Mouse (Mus musculus) Muller cell, postnatal 12 days (primary cell): ENCODE data around the gene Pigk.
A peak's percentile ranks its signal among the peaks of the same experiment; 100 is the strongest.

Experiments
- DNase-seq: peaks from one replicate; pipeline ENCODE4 v3.0.0-alpha.2; 2015; ENCODE audit errors: inconsistent ontology term

Gene Pigk

GRCm38 (mm10) chr3:152728238-152728637 is 14.3 kb downstream of the Pigk start:
- no peak for DNase-seq

DNA sequence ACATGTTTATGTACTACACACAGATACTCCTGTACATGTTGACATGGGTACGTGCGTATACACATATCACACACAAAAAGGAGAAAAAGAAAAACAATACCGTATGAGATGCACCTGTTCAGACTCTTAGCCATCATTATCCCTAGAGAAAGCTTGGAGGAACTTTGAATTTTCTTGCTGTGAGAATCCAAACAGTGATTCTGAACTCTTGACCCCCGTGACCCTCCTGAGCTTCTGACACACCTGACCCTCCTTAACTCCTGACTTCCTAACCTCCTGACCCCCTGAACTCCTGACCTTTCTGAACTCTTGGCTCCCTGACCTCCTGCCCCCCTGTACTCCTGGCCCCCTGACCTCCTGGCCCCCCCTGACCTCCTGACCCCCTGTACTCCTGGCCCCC is 19.1 kb downstream of the Pigk start:
- DNase-seq: no peak

DNA sequence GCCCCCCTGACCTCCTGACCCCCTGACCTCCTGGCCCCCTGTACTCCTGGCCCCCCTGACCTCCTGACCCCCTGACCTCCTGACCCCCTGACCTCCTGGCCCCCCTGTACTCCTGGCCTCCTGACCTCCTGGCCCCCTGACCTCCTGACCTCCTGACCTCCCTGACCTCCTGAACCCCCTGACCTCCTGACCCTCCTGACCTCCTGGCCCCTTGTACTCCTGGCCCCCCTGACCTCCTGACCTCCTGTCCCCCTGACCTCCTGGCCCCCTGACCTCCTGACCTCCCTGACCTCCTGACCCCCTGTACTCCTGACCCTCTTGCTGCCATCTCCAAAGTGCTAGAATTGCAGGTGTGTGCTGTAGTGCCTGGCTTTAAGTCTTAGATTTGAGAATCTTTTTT is 19.6 kb downstream of the Pigk start:
- DNase-seq: no peak

DNA sequence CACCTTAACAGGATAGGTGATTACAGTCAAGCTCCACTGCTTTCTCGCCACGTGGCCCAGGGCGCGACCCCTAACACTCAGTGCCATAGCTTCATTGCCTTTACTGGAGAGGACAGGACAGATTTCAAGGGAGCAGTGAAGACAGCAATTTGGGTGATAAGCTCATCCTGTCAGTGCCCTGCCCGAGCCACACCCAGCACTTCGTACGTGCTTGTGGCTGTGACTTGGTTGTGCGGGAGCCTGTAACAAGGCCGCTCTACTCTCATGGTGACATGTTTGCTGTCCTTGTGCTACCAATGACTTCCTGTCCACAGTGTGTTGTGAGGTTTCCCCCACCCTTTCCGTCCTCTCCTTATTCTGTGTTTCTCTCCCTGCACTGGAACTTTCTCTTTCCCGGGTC is 20.2 kb downstream of the Pigk start:
- no peak for DNase-seq

DNA sequence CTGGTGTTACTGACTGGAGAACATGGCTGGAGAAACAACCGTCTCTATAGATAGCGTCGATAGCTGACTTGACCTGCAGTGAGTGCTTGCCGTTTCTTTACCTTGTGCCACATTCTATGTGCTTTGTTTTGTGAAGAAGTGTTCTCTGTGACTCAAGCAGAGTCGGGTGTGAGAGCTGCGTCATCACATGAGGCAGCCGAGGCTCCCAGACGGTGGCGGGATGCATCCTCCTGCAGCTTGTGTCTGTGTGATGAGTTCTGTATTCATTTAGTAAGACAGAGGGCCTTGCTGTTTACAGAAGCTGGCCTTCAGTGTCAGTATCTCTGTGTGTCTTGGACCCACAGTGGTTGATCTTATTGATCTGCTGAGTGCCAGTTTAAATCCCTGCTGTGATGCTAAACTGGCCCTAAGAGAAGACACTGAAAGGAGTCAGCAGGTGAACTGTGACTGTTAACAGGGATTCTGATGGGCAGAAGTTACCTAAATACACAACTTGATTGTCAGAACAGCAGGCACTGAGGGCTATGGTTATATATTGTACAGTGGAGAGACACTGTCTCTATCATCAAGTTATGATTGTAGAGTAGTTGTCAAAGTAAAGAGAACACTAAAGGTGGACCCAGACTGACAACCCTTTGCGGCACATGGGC is 21.8 kb downstream of the Pigk start:
- no peak for DNase-seq

DNA sequence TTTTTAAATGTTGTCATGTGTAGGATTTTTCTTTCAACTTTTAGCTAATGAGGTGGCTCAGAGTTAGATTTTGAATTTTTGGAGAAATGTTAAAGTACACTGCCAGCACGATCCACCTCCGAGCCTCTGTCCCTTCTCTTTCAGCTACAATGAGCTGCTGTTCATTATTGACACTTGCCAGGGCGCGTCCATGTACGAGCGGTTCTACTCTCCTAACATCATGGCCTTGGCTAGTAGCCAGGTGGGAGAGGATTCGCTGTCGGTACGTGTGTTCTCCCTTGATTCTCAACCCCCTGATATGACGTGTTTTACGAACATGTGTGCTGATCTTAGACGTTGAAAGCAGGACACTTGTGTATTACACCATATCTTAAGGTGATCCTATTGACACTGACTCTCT is 30.4 kb downstream of the Pigk start:
- no peak for DNase-seq

- DNase-seq: no peak
These were observed 31.7 kb downstream of the Pigk start for GRCm38 (mm10) chr3:152745611-152746010.

DNA sequence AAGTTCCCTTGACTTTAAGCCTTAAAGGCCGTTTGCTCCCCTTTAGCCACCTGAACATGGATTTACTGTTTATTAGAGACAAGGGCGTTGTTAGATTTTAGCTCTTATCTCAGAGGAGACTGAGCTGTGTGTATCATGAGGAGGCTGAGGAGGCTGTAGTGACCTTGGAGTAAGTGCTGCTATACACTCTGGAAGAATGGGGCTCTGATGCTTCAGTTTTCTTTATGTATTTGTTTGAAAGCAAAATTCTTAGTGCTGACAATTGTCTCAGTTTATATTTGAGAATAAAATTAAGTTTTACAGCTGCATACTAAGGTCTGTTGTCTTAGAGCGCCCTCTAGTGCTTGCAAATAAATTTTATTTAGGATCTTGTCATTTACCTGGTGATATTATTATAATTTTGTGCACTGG is 35.6 kb downstream of the Pigk start:
- peak; percentile 64 for DNase-seq

- no peak for DNase-seq
These were observed 36.0 kb downstream of the Pigk start for GRCm38 (mm10) chr3:152749881-152750280.

DNA sequence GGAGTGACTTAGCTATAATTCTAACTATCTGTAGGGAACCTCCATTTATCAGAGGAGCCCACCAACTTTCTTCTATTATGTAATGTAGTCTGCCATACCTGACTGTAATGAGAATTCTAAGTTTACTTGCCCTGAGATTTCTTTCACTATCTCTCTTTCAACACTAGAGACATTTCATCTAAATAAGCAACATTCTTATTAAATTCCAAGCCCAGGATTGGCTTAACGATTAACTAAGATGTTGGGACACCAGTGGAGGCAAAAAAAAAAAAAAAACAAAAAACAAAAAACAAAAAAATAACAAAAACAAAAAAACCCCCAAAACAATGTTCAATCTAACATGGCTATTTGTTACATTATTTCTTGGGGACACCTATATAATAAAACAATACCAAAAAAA is 39.0 kb downstream of the Pigk start:
- no peak for DNase-seq

DNA sequence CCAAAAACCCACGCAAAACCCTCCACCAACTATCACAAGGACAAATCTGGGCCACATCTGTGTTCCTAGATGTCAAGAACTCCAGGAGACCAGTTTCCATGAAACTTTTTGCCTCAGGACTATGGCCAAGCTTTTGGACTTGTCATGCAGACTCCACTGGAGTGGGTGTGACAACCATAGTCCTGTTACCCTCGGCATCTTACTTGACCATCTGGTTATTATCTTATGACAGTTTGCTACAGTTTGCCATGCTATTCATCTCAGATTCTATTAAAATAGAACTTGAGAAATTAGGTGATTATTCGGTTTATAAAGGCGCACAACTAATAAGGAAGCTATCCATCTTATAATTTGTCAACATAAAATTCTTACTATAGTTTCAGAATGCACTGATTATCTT is 39.4 kb downstream of the Pigk start:
- no peak for DNase-seq

DNA sequence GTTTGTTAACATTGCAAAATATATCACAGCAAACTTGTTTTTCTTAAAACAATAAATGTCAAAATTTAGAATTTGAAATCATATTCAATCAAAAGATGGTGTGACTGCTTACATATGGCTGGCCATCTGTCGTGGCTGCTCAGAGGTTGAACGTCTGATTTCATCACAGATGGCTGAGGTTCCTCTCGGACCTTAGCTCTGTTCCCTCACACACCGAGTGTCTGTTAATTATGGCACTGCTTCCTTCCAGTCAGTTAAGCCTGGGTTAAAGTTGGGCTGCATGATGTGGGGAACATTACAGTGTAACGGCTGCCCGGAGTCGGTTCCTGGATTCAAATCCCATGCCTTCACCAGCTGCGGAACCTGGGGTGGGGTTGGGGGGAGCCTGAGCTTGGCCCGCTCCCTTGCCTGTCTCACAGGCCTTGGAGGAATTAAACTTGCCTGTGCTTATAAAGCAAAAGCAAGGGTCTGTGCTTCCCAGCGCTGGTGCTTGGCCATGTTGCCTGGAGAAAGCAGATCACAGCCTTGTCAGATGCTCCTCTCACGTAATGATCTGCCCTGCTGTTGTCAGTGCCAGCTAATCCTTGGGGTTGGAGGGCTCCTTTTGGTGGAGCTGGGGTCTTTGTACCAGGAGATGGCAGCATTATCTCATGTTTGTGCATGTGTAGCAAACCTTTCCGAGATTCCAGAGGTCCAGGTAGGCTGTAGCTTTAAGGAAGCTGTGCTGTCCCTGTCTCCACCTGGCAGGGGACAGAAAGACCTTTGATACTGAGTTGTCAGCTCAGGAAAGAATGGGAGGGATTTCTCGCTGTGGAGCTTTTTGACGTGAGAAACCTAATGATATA is 40.2 kb downstream of the Pigk start:
- no peak for DNase-seq

GRCm38 (mm10) chr3:152755515-152755914 is 41.6 kb downstream of the Pigk start:
- DNase-seq: no peak

- no peak for DNase-seq
These were observed 43.0 kb downstream of the Pigk start for GRCm38 (mm10) chr3:152756896-152757295.

DNA sequence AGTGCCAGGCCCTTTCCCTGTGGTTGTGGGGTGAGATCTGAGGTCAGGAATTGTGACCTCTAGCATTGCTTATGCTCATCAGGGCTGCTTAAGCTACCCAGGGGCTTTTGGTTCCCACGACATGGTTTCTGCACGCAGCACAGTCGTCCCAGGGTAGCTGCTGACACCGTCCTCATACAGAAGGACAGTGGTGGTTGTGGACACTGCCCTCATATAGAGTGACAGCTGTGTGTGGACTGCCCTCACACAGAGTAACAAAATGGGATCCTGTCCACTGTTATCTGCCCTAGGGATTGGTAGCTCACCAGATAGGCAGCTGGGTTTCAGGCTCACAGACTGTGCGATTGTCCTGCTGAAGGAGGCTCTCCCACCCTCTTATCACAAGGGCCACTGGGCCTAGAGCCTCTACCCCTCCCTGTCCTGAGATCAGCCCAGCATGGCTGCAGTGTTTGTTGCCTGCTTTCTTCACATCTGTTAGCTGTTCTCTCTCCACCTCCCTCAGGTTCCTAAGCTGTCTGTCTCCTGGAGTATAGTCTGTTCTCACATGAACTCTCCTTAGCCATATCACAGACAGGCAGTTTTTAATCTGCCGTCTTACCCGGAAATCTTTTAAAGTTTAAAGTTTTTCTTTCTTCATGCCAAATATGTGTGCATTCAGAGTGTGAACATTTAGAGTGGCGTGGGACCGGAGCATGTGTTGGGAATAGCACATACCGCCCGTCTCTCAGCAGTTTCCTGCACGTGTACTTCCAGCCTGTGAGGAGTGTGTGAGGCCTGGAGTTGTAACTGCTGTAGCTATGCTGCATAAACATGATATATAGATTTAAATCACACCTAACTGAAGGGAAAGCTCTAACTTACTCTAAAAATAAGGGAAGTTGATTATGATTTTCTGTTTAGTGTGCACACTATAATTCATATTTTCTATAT is 43.8 kb downstream of the Pigk start:
- DNase-seq: no peak

DNA sequence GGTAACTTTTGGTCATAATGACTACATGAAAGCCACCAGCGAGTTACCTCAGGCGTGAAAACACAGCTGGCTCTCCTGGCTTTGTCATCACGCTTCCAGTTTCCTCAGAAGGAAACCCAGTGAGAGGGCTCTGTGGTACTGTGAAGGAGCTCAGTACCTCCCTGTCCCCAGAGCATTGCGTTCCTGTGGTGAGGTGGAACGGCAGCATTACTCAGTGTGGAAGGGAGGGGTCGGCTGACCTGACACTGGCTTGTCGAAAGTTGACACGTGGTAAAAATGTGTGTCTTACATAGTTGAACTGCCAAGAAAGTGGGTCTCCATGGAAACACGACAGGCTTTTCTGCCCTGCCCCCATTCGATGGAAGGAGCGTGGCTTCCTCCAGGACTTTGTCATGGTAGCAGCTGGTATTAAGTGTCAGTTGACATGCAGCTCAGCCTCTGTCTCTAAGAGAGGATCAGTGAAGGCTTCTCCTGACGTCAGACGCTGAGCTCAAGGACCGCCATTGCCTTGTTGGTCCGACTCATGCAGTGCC is 44.7 kb downstream of the Pigk start:
- no peak for DNase-seq

DNA sequence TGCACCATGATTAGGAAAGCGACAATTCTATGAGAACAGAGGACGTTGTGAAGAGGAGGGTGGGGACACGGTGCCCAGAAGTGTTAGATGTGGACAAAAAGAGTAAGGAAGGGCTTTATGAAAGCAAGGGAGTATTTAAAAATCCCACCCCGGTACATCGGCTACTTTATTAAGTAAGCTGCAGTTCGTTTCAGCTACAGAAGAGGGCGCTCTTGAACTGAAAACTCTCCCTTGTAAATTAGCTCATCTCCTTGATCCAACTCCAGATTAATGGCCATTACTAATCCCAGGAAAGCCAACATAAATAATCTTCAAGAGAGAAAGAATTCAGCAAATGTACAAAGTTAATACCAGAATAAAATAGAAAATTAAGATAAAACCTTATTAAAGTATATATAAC is 47.2 kb downstream of the Pigk start:
- peak; percentile 36 for DNase-seq

GRCm38 (mm10) chr3:152761661-152762060 is 47.8 kb downstream of the Pigk start:
- DNase-seq: no peak

GRCm38 (mm10) chr3:152762302-152762701 is 48.4 kb downstream of the Pigk start:
- DNase-seq: no peak

- peak; percentile 11 for DNase-seq
These were observed 49.4 kb downstream of the Pigk start for GRCm38 (mm10) chr3:152763139-152763882.
